Mouse (Mus musculus) cortical plate, adult 2 months (tissue): ENCODE measurements around the gene Sult1a1. TPM values are rescaled to one million over a fixed set of nuclear protein-coding genes. Genes with fewer than 3 reads are reported as not detected.
A peak's percentile ranks its signal among the peaks of the same experiment; 100 is the strongest.

Experiments used
- H3K27ac ChIP-seq: fragments of 200-500 bp; 2 replicates; pipeline ENCODE4 v1.5.1; 2012; ENCODE audit warnings: low read length, control low read depth, inconsistent platforms; ENCODE audit not compliant: insufficient read depth
- H3K4me1 ChIP-seq: fragments of 200-500 bp; 2 replicates; pipeline ENCODE4 v1.6.1; 2011; ENCODE audit warnings: low read length; ENCODE audit not compliant: control insufficient read depth, insufficient read depth
- H3K4me3 ChIP-seq: fragments of 200-500 bp; 2 replicates; pipeline ENCODE4 v1.5.1; 2011; ENCODE audit warnings: mild to moderate bottlenecking, low read length, control low read depth; ENCODE audit not compliant: insufficient read depth
- CTCF ChIP-seq: fragments of 200-500 bp; IDR thresholded peaks from 2 replicates; pipeline ENCODE4 v1.5.1; 2011; ENCODE audit warnings: mild to moderate bottlenecking, control low read depth, low read length; ENCODE audit not compliant: insufficient read depth; ENCODE audit errors: extremely low read depth
- POLR2A ChIP-seq: fragments of 200-500 bp; IDR thresholded peaks from 2 replicates; pipeline ENCODE4 v1.6.1; 2011; ENCODE audit warnings: mild to moderate bottlenecking, low read length, control low read depth; ENCODE audit not compliant: insufficient read depth; ENCODE audit errors: extremely low read depth
- polyA plus RNA-seq: library from polyadenylated mRNA; depleted of rRNA; stranded (reverse); fragments of >200 nt; gene quantifications from 2 replicates; pipeline ENCODE4 v1.2.3, GENCODE M21; 2012

The Sult1a1 gene
- polyA plus RNA-seq, 1 experiment = 14.1 TPM

DNA sequence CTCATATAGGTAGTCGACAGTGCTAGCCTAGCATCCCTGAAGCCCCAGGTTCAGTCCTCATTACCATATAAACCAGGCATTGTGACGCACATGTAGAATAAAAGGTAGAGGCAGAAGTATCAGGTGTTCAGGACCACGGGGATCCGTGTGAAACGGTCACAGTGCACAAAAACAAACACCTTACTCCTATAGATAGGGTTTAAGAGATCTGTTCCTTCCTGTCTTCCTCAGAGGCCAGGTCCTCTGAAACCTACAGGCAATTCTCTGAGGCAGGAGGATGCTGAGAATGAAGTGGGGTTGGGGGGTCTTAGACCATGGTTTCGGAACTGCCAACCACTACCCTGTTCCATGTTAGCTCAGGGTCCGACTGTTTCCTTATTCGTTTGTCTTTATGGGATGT lies 21.6 kb upstream of the Sult1a1 start:
- Histone ChIP-seq H3K4me3 (no peak overlapping the region), H3K4me1 (peaks cover 12% of the 10 kb centered on the region; the same call in 1 of the 2 replicates)

DNA sequence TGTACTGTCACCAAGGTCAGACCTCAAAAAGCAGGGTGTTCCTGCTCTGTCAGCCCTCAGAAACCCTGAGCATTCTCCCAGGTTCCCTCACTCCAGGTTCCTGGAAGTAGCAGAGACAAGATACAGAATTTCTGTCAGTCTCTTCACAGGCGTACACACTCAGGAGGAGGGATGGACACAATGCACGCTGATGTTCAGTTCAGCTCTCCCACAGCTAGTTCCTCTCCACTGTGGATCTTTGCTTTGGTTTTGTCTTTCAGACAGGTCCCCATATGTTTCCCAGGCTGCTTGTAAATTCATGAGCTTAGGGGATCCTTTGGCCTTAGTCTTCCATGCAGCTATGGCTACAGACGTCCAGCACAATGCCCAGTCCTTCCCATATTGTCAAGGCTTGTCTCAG lies 20.7 kb upstream of the Sult1a1 start:
- no peak for TF ChIP-seq CTCF
- TF ChIP-seq POLR2A = no peak
- no peak overlapping the region for H3K27ac ChIP-seq
- H3K4me1 ChIP-seq = peaks cover 11% of the 10 kb centered on the region; the same call in 1 of the 2 replicates
- peak overlapping the region; percentile 74 for H3K4me3 ChIP-seq

More for the DNA sequence above, 21.6 kb upstream of the Sult1a1 start:
- no peak for TF ChIP-seq POLR2A
- TF ChIP-seq CTCF = no peak
- H3K27ac ChIP-seq = no peak overlapping the region

DNA sequence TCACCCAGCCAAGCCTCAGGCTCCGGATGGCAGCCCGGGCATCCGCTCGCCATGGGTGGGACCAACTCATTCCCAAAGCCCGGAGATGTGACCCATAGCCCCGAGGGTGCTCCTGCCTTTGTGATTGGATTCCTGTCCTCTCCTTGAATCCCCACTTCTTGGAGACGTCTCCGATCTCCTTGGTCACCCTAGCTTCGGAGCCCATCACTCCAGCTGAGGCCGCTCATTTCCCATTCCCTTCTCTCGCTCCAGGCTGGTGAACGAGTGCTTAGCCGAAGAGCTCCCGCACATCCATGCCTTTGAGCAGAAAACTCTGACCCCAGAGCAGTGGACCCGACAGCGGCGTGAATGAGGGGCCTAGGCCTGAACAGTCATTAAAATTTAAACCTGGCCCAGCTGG lies 20.1 kb upstream of the Sult1a1 start:
- TF ChIP-seq POLR2A (0 out of 2 replicates have a peak, but pooled peaks have one; percentile 8), CTCF (no peak)
- peak overlapping the region; percentile 74 for H3K4me3 ChIP-seq
- no peak overlapping the region for H3K27ac ChIP-seq
- H3K4me1 ChIP-seq = peaks cover 10% of the 10 kb centered on the region; the same call in 1 of the 2 replicates

DNA sequence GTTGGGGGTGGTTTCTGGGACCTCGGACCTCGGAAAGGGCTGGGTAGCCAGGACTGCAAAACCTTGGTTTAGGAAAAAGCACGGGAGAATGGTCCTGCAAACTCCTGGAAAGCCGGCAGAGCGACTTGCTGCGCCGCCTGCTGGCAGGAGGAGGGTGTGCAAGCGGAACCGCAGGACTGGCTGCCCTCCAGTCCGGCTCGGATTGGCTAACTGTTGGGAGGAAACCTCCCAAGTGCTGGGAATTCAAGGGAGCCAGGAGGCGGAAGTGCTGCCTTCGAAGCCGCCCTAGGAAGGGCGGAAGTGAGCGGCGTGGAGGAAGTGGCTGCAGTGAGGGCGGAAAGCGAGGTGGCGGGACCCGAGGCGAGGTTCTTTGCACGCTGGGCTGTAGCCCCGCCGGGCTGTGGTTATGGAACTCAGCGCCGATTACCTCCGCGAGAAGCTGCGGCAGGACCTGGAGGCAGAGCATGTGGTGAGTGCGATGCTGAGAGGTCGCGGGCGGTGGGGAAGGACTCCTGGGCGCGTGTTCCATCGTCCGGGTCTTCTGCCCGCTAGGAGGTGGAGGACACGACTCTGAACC lies 19.5 kb upstream of the Sult1a1 start, which contains the start of gene Slx1b:
Slx1b (minus strand) TSS at position 154 of the 577 bp plus-strand sequence.
- H3K27ac ChIP-seq = peak within 1 kb of the TSS; percentile 76
- TF ChIP-seq CTCF (peak; percentile 85), POLR2A (peak; percentile 62; the same call in 1 of the 2 replicates)
- peak within 1 kb of the TSS; percentile 74 for H3K4me3 ChIP-seq
- peaks cover 8% of the 10 kb centered on the region; the same call in 1 of the 2 replicates for H3K4me1 ChIP-seq

DNA sequence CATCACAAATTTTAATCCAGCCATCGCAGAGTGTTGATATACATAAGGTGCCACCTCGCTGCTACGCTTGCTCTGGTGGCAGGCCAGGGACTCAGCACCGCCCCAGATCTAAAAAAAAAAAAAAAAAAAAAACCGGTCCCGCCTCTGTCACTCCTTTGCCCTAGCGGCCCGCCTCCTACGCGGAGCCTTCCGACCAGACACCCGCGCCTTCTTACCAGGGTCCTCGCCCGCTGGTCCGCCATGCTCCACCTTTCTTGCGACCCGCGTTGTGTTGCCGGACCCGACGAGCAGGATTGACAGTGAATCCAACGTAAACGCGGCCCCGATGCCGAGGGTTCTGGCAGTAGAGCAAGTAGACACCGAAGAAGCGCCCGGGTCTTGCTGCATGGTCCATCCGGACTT lies 19.0 kb upstream of the Sult1a1 start, which contains the start of gene Bola2:
Bola2 (plus strand) TSS at position 192 of the 402 bp plus-strand sequence.
- TF ChIP-seq CTCF = no peak
- TF ChIP-seq POLR2A = 0 out of 2 replicates have a peak, but pooled peaks have one; percentile 3
- Histone ChIP-seq H3K4me3 (peak within 1 kb of the TSS; percentile 74), H3K27ac (peak within 1 kb of the TSS; percentile 76), H3K4me1 (peaks cover 6% of the 10 kb centered on the region; the same call in 1 of the 2 replicates)

DNA sequence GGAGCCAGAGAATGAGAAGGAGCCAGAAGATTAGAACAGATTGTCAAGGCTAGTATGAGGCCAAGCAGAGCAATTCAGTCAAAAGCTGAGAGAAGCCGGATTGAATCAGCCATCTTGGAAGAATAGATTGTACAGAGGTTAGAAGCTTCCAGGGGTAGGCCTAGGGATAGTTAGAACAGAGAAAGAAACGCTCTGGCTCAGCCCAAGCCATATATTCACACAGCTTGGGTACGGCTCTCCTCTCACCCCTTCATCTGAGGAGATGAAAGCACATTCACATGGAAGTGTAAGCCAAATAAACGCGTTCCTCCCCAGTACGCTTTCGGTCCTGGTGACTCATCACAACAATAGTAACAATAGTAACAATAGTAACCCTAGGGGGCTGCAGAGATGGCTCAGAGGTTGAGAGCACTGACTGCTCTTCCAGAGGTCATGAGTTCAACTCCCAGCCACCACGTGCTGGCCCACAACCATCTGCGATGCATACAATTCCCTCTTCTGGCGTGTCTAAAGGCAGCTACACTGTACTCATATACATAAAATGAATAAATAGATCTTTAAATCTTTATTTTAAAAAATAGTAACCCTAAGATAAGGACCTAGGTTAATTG lies 18.3 kb upstream of the Sult1a1 start:
- TF ChIP-seq POLR2A (no peak), CTCF (no peak)
- H3K27ac ChIP-seq = no peak overlapping the region
- peak overlapping the region; percentile 74 for H3K4me3 ChIP-seq
- H3K4me1 ChIP-seq = peaks cover 6% of the 10 kb centered on the region; the same call in 1 of the 2 replicates

DNA sequence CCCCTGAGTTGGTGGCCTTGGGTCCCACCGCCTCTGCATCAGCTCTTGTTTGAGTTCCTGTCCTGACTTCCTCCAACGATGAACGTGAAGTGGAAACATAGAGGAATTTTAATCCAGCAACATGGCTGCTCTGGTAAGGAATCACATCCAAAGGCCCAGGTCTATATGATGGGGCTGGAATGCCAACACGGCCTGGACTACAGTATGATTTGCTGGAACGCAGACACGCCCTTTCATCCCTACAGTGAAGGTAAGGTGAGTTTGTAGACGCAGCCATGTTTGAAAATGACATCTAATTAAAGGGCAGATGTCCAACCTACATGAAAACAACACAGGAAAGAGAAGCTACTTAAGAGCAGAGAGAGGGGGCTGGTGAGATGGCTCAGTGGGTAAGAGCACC lies 17.5 kb upstream of the Sult1a1 start:
- no peak overlapping the region for H3K4me3 ChIP-seq
- TF ChIP-seq CTCF = no peak
- TF ChIP-seq POLR2A = no peak
- no peak overlapping the region for H3K27ac ChIP-seq
- H3K4me1 ChIP-seq = peaks cover 6% of the 10 kb centered on the region; the same call in 1 of the 2 replicates

DNA sequence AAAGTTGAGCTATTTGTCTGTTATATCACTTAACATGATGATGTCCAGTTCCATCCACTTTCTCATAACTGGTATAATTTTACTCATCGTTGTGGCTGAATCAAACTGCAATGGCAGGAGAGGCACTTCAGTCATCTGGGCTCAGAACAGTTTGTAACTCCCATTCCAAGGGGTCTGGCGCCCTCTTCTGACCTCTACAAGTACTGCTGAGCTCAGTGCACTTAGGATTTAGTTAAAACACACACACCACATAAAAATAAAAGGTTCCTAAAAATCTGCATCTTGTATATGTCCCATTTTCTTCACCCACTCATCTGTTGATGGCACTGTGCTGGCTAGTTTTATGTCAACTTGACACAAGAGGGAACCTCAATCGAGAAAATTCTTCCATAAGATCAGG lies 17.0 kb upstream of the Sult1a1 start:
- no peak overlapping the region for H3K4me3 ChIP-seq

DNA sequence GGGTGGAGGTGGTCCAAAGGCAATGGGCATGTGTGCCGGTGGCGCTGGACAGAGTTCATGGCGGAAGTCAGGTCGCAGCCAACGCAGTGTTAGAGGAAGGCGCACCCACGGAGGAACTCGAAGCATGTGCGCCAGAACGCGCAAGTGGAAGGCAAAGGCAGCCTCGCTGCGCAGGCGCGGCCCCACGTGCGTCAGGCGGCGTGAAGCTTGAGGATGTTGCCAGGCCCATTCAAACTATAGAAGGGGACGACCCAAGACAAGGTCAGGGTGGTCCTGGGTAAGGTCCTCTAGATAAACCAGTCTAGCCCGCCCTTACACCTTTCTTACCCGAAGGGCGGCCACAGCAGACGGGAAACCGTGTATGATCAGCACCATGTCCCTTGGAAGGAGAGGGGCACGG lies 16.2 kb upstream of the Sult1a1 start:
- Histone ChIP-seq H3K4me3 (no peak overlapping the region), H3K4me1 (peaks cover 6% of the 10 kb centered on the region; the same call in 1 of the 2 replicates), H3K27ac (no peak overlapping the region)
- no peak for TF ChIP-seq POLR2A
- no peak for TF ChIP-seq CTCF

More for the DNA sequence above, 17.0 kb upstream of the Sult1a1 start:
- Histone ChIP-seq H3K4me1 (peaks cover 6% of the 10 kb centered on the region; the same call in 1 of the 2 replicates), H3K27ac (no peak overlapping the region)
- TF ChIP-seq CTCF (peak; percentile 92), POLR2A (no peak)
